Mouse (Mus musculus): Measurements from ENCODE around the gene Kif9.

- TF ChIP-seq CTCF (IDR thresholded peaks at IDR 0.05; ENCODE audit: low read depth) (peak; percentile 61), EP300 (IDR thresholded peaks at IDR 0.05; ENCODE audit: low read depth) (no peak)
Measured at GRCm38 (mm10) chr9:110466179-110466578, 10.6 kb upstream of the Kif9 start.

All from liver, embryonic 14.5 days (tissue).